8 mouse cellular contexts compared by ENCODE assay signal in genomic region chr8:83737852-83738562, GRCm38 (mm10). TPM values are rescaled to one million over a fixed set of nuclear protein-coding genes. Genes with fewer than 3 reads are reported as not detected.
A peak's percentile ranks its signal among the peaks of the same experiment; 100 is the strongest.
DNase-seq lines count a peak whose midpoint lies in the region; ATAC-seq and TF ChIP-seq lines count a peak whose summit lies in the region.

No protein-coding gene starts in this region.

- peaks cover 23% of the 10 kb centered on the region for H3K27me3 ChIP-seq in midbrain, embryonic 14.5 days (ENCODE audit: control insufficient read depth, insufficient read depth, low read length)
- peaks cover 38% of the 10 kb centered on the region for H3K27me3 ChIP-seq in midbrain, embryonic 13.5 days
- no peaks in the 10 kb centered on the region for H3K27me3 ChIP-seq in heart, embryonic 16.5 days (ENCODE audit: control insufficient read depth, insufficient read depth, low read length)
- H3K27me3 ChIP-seq in limb, embryonic 14.5 days (ENCODE audit: control insufficient read depth, insufficient read depth, low read length): no peaks in the 10 kb centered on the region
- peaks cover 37% of the 10 kb centered on the region for H3K27me3 ChIP-seq in neural tube, embryonic 15.5 days (replicated peaks)

- no peak overlapping the region for H3K4me3 ChIP-seq in midbrain, embryonic 14.5 days (replicated peaks; ENCODE audit: low read depth, low read length)
- H3K4me3 ChIP-seq in midbrain, embryonic 13.5 days (replicated peaks): no peak overlapping the region
- peak overlapping the region; percentile 59 for H3K4me3 ChIP-seq in bone marrow, adult 2 months (replicated peaks; ENCODE audit: control insufficient read depth, low read depth, low read length)
- peak overlapping the region; percentile 21 for H3K4me3 ChIP-seq in heart, embryonic 16.5 days (ENCODE audit: low read length)
- H3K4me3 ChIP-seq in limb, embryonic 14.5 days (replicated peaks; ENCODE audit: low read length): no peak overlapping the region
- no peak overlapping the region for H3K4me3 ChIP-seq in neural tube, embryonic 15.5 days (replicated peaks)

- no peak overlapping the region for H3K4me2 ChIP-seq in midbrain, embryonic 14.5 days (ENCODE audit: low read length)
- H3K4me2 ChIP-seq in midbrain, embryonic 13.5 days (replicated peaks): no peak overlapping the region
- peak overlapping the region; percentile 97 for H3K4me2 ChIP-seq in heart, embryonic 16.5 days (ENCODE audit: low read depth, low read length)
- no peak overlapping the region; the same call in 1 of the 2 replicates for H3K4me2 ChIP-seq in limb, embryonic 14.5 days (replicated peaks; ENCODE audit: low read depth, low read length, severe bottlenecking)
- H3K4me2 ChIP-seq in neural tube, embryonic 15.5 days: 0 out of 2 replicates have a peak overlapping the region, but pooled peaks have one; percentile 3

- 0 out of 2 replicates have a peak, but pooled peaks cover 8% of the 10 kb centered on the region for H3K4me1 ChIP-seq in midbrain, embryonic 14.5 days (ENCODE audit: control insufficient read depth, insufficient read depth, low read length)
- peaks cover 17% of the 10 kb centered on the region for H3K4me1 ChIP-seq in midbrain, embryonic 13.5 days (replicated peaks)
- peaks cover 13% of the 10 kb centered on the region for H3K4me1 ChIP-seq in bone marrow, adult 2 months (ENCODE audit: control insufficient read depth, insufficient read depth, low read length)
- H3K4me1 ChIP-seq in heart, embryonic 16.5 days (ENCODE audit: control insufficient read depth, insufficient read depth, low read length): peaks cover 48% of the 10 kb centered on the region
- peaks cover 31% of the 10 kb centered on the region for H3K4me1 ChIP-seq in limb, embryonic 14.5 days (ENCODE audit: control insufficient read depth, insufficient read depth, low read length)
- H3K4me1 ChIP-seq in neural tube, embryonic 15.5 days: peaks cover 10% of the 10 kb centered on the region

- WGBS in midbrain, embryonic 14.5 days: 72% methylated on average over 4 of the region's 4 CpGs
- WGBS in midbrain, embryonic 13.5 days: 80% methylated on average over 4 of the region's 4 CpGs
- 23% methylated on average over 4 of the region's 4 CpGs for WGBS in bone marrow, adult 2 months
- WGBS in heart, embryonic 16.5 days: 58% methylated on average over 4 of the region's 4 CpGs
- WGBS in limb, embryonic 14.5 days: 74% methylated on average over 4 of the region's 4 CpGs
- 77% methylated on average over 4 of the region's 4 CpGs for WGBS in neural tube, embryonic 15.5 days

- peak; percentile 37 for DNase-seq in midbrain, embryonic 14.5 days
- DNase-seq in limb, embryonic 14.5 days (ENCODE audit: low spot score): peak; percentile 28

- no peak overlapping the region for H3K9ac ChIP-seq in midbrain, embryonic 14.5 days (replicated peaks; ENCODE audit: low read length)
- no peak overlapping the region for H3K9ac ChIP-seq in midbrain, embryonic 13.5 days (replicated peaks)
- H3K9ac ChIP-seq in heart, embryonic 16.5 days (ENCODE audit: low read length): peak overlapping the region; percentile 3
- no peak overlapping the region for H3K9ac ChIP-seq in limb, embryonic 14.5 days (ENCODE audit: low read depth, low read length, severe bottlenecking)
- no peak overlapping the region for H3K9ac ChIP-seq in neural tube, embryonic 15.5 days (replicated peaks)

- ATAC-seq in midbrain, embryonic 14.5 days (ENCODE audit: low FRiP score, low TSS enrichment): no peak
- ATAC-seq in midbrain, embryonic 13.5 days: no peak
- 0 out of 2 replicates have a peak, but pooled peaks have one; percentile 7 for ATAC-seq in heart, embryonic 16.5 days (replicated peaks; ENCODE audit: extremely low read depth, insufficient read depth, low FRiP score)
- no peak for ATAC-seq in limb, embryonic 14.5 days (ENCODE audit: low FRiP score, low read depth)
- ATAC-seq in neural tube, embryonic 15.5 days (ENCODE audit: low FRiP score): no peak
- no peak for ATAC-seq in megakaryocyte-erythroid progenitor cell, adult 5-6 weeks (replicated peaks; ENCODE audit: low FRiP score, low TSS enrichment, poor library complexity, severe bottlenecking)
- ATAC-seq in erythroid progenitor cell, adult 5-6 weeks (replicated peaks; ENCODE audit: low FRiP score, poor library complexity, severe bottlenecking): no peak

- TF ChIP-seq POLR2A in bone marrow, adult 2 months (IDR thresholded peaks at IDR 0.05; ENCODE audit: borderline replicate concordance, control insufficient read depth, low read depth, low read length): no peak
- TF ChIP-seq POLR2A in limb, embryonic 14.5 days (IDR thresholded peaks at IDR 0.05; ENCODE audit: borderline replicate concordance, extremely low read depth, insufficient read depth, insufficient read length): no peak

- no peak for TF ChIP-seq CTCF in bone marrow, adult 2 months (IDR thresholded peaks at IDR 0.05; ENCODE audit: control insufficient read depth, insufficient read depth, low read length)

- H3K36me3 ChIP-seq in midbrain, embryonic 14.5 days (ENCODE audit: control insufficient read depth, insufficient read depth, low read length): no peaks in the 10 kb centered on the region
- H3K36me3 ChIP-seq in midbrain, embryonic 13.5 days: no peaks in the 10 kb centered on the region
- peaks cover 5% of the 10 kb centered on the region; the same call in 1 of the 2 replicates for H3K36me3 ChIP-seq in heart, embryonic 16.5 days (ENCODE audit: control insufficient read depth, insufficient read depth)
- 0 out of 2 replicates have a peak, but pooled peaks cover under 1% of the 10 kb centered on the region for H3K36me3 ChIP-seq in limb, embryonic 14.5 days (ENCODE audit: control insufficient read depth, insufficient read depth, low read length)
- no peaks in the 10 kb centered on the region for H3K36me3 ChIP-seq in neural tube, embryonic 15.5 days

- no peak overlapping the region for H3K27ac ChIP-seq in midbrain, embryonic 14.5 days (replicated peaks; ENCODE audit: low read depth, low read length)
- H3K27ac ChIP-seq in midbrain, embryonic 13.5 days: no peak overlapping the region
- peak overlapping the region; percentile 44 for H3K27ac ChIP-seq in bone marrow, adult 2 months (ENCODE audit: control insufficient read depth, insufficient read depth, low read depth, low read length, poor library complexity)
- H3K27ac ChIP-seq in heart, embryonic 16.5 days (ENCODE audit: low read length): peak overlapping the region; percentile 91
- no peak overlapping the region for H3K27ac ChIP-seq in limb, embryonic 14.5 days (replicated peaks; ENCODE audit: low read depth, low read length)
- no peak overlapping the region for H3K27ac ChIP-seq in neural tube, embryonic 15.5 days (replicated peaks)

- H3K9me3 ChIP-seq in midbrain, embryonic 14.5 days (ENCODE audit: control insufficient read depth, low read length): no peaks in the 10 kb centered on the region
- no peaks in the 10 kb centered on the region for H3K9me3 ChIP-seq in midbrain, embryonic 13.5 days
- H3K9me3 ChIP-seq in heart, embryonic 16.5 days (replicated peaks; ENCODE audit: control insufficient read depth, low read length): peaks cover 3% of the 10 kb centered on the region; the same call in 1 of the 2 replicates
- no peaks in the 10 kb centered on the region for H3K9me3 ChIP-seq in limb, embryonic 14.5 days (ENCODE audit: control insufficient read depth, low read length)
- no peaks in the 10 kb centered on the region for H3K9me3 ChIP-seq in neural tube, embryonic 15.5 days (replicated peaks)

RNA-seq across cellular contexts. Expression of gene Adgre5, which starts 3.1 kb away (rescaled TPM):
- 8.5 and 12.3 TPM in 2 replicates for polyA plus RNA-seq in midbrain, embryonic 14.5 days (2014; fragmentation: Nextera tagmentation; extraction: Ambion mirVana)
- 8.6 and 8.7 TPM in 2 replicates for polyA plus RNA-seq in midbrain, embryonic 13.5 days (2015; fragmentation: Nextera tagmentation; extraction: Ambion mirVana)
- polyA plus RNA-seq in bone marrow, adult 2 months (2011; ENCODE audit: insufficient read depth, insufficient read length, low replicate concordance, missing spikeins): 25.3 and 79.2 TPM in 2 replicates
- 39.5 and 41.9 TPM in 2 replicates for polyA plus RNA-seq in heart, embryonic 16.5 days (2015; fragmentation: Nextera tagmentation; extraction: Ambion mirVana)
- polyA plus RNA-seq in limb, embryonic 14.5 days (2012; rRNA removed): 70.1 and 76.9 TPM in 2 replicates
- polyA plus RNA-seq in limb, embryonic 14.5 days (2014; fragmentation: Nextera tagmentation; extraction: Ambion mirVana): 45.2 and 50.4 TPM in 2 replicates
- 12.2 and 15.5 TPM in 2 replicates for polyA plus RNA-seq in neural tube, embryonic 15.5 days (2015; fragmentation: Nextera tagmentation; extraction: Ambion mirVana)
- total RNA-seq in megakaryocyte-erythroid progenitor cell, adult 5-6 weeks (2014; fragmentation: Nextera tagmentation): 44.3 and 63.7 TPM in 2 replicates
- 46.9 and 64.8 TPM in 2 replicates for total RNA-seq in megakaryocyte-erythroid progenitor cell, adult 5-6 weeks (2017)
- 34.8 and 54.8 TPM in 2 replicates for total RNA-seq in erythroid progenitor cell, adult 5-6 weeks (2015; ENCODE audit: low replicate concordance)
- 28.8 and 29.0 TPM in 2 replicates for total RNA-seq in erythroid progenitor cell, adult 5-6 weeks (2017; ENCODE audit: low replicate concordance)

RNA-seq across cellular contexts. Expression of gene Ddx39, which starts 23.0 kb away (rescaled TPM):
- 109 and 113 TPM in 2 replicates for polyA plus RNA-seq in midbrain, embryonic 14.5 days (2014; fragmentation: Nextera tagmentation; extraction: Ambion mirVana)
- 154 and 155 TPM in 2 replicates for polyA plus RNA-seq in midbrain, embryonic 13.5 days (2015; fragmentation: Nextera tagmentation; extraction: Ambion mirVana)
- 74.2 and 81.0 TPM in 2 replicates for polyA plus RNA-seq in bone marrow, adult 2 months (2011; ENCODE audit: insufficient read depth, insufficient read length, low replicate concordance, missing spikeins)
- 141 and 147 TPM in 2 replicates for polyA plus RNA-seq in heart, embryonic 16.5 days (2015; fragmentation: Nextera tagmentation; extraction: Ambion mirVana)
- polyA plus RNA-seq in limb, embryonic 14.5 days (2012; rRNA removed): 81.1 and 81.3 TPM in 2 replicates
- 110 and 111 TPM in 2 replicates for polyA plus RNA-seq in limb, embryonic 14.5 days (2014; fragmentation: Nextera tagmentation; extraction: Ambion mirVana)
- polyA plus RNA-seq in neural tube, embryonic 15.5 days (2015; fragmentation: Nextera tagmentation; extraction: Ambion mirVana): 86.5 and 117 TPM in 2 replicates
- total RNA-seq in megakaryocyte-erythroid progenitor cell, adult 5-6 weeks (2014; fragmentation: Nextera tagmentation): 205 and 224 TPM in 2 replicates
- 154 and 213 TPM in 2 replicates for total RNA-seq in megakaryocyte-erythroid progenitor cell, adult 5-6 weeks (2017)
- 86.5 and 90.1 TPM in 2 replicates for total RNA-seq in erythroid progenitor cell, adult 5-6 weeks (2015; ENCODE audit: low replicate concordance)
- total RNA-seq in erythroid progenitor cell, adult 5-6 weeks (2017; ENCODE audit: low replicate concordance): 47.4 and 93.2 TPM in 2 replicates

RNA-seq across cellular contexts. Expression of gene Pkn1, which starts 39.0 kb away (rescaled TPM):
- polyA plus RNA-seq in midbrain, embryonic 14.5 days (2014; fragmentation: Nextera tagmentation; extraction: Ambion mirVana): 26.6 TPM in 2 replicates
- polyA plus RNA-seq in midbrain, embryonic 13.5 days (2015; fragmentation: Nextera tagmentation; extraction: Ambion mirVana): 22.7 and 23.3 TPM in 2 replicates
- polyA plus RNA-seq in bone marrow, adult 2 months (2011; ENCODE audit: insufficient read depth, insufficient read length, low replicate concordance, missing spikeins): 44.4 and 94.3 TPM in 2 replicates
- polyA plus RNA-seq in heart, embryonic 16.5 days (2015; fragmentation: Nextera tagmentation; extraction: Ambion mirVana): 17.5 and 20.2 TPM in 2 replicates
- 46.9 and 47.4 TPM in 2 replicates for polyA plus RNA-seq in limb, embryonic 14.5 days (2012; rRNA removed)
- polyA plus RNA-seq in limb, embryonic 14.5 days (2014; fragmentation: Nextera tagmentation; extraction: Ambion mirVana): 24.3 and 29.3 TPM in 2 replicates
- polyA plus RNA-seq in neural tube, embryonic 15.5 days (2015; fragmentation: Nextera tagmentation; extraction: Ambion mirVana): 24.6 and 25.1 TPM in 2 replicates
- 36.3 and 83.2 TPM in 2 replicates for total RNA-seq in megakaryocyte-erythroid progenitor cell, adult 5-6 weeks (2014; fragmentation: Nextera tagmentation)
- total RNA-seq in megakaryocyte-erythroid progenitor cell, adult 5-6 weeks (2017): 21.9 and 33.0 TPM in 2 replicates
- 12.6 and 25.9 TPM in 2 replicates for total RNA-seq in erythroid progenitor cell, adult 5-6 weeks (2015; ENCODE audit: low replicate concordance)
- 9.2 and 11.0 TPM in 2 replicates for total RNA-seq in erythroid progenitor cell, adult 5-6 weeks (2017; ENCODE audit: low replicate concordance)

Comparison
In these comparisons a context has a peak if more than half of its experiments do, and no peak if none do; other contexts are left out.
1. H3K27ac ChIP-seq: peak in bone marrow, adult 2 months (single experiment) and heart, embryonic 16.5 days (single experiment); none in midbrain, embryonic 14.5 days (single experiment), midbrain, embryonic 13.5 days (single experiment), limb, embryonic 14.5 days (single experiment) and neural tube, embryonic 15.5 days (single experiment).
2. H3K4me2 ChIP-seq: peak in heart, embryonic 16.5 days (single experiment) and neural tube, embryonic 15.5 days (single experiment); none in midbrain, embryonic 14.5 days (single experiment), midbrain, embryonic 13.5 days (single experiment) and limb, embryonic 14.5 days (single experiment).
3. H3K4me3 ChIP-seq: peak in bone marrow, adult 2 months (single experiment) and heart, embryonic 16.5 days (single experiment); none in midbrain, embryonic 14.5 days (single experiment), midbrain, embryonic 13.5 days (single experiment), limb, embryonic 14.5 days (single experiment) and neural tube, embryonic 15.5 days (single experiment).